Comparison of ENCODE assay signal across 8 mouse cellular contexts in the genomic region with DNA sequence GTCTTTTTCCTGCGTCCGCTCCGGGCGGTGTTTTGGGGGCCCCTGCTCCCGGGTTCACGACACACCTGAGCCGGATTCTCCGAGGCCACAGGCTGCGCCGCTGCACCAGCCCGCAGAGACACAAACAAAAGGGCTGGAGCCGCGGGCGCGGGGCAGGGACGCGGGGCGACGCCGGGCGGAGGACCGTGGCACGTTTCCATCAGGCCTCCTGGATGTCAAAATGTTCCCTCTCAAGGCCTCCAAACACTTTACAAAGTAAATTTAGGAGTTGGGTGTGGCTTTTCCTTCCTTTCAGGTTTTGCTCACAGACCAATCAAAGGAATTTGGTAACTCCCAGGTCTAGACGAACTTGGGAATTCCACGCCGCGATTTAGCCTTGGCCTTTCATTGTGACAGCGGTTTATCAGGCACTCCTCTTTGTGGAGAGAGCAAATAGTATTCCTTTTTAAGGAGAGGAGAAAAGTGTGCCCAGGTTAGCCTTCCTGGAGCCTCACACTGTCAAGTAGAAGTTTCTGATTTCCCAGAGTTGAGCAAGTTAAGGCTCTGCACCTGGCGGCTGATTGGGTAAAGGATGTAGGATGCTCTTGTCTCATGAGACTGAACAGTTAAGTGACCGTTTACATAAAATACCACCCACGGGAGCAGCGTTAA. TPM values are rescaled to one million over a fixed set of nuclear protein-coding genes. Genes with fewer than 3 reads are reported as not detected.
DNase-seq lines count a peak whose midpoint lies in the region; ATAC-seq lines count a peak whose summit lies in the region.

No protein-coding gene starts in this region.

- intact Hi-C loops in heart, postnatal 10 days (cut with DNase I), result loop anchor here (1.0 kb wide), 1 partner anchor 115 kb away; no protein-coding TSS in a partner anchor

- H3K9me3 ChIP-seq in limb, embryonic 13.5 days, result no peaks in the 10 kb centered on the region
- H3K9me3 ChIP-seq in midbrain, embryonic 16.5 days (replicated peaks; ENCODE audit: control insufficient read depth, low read length, poor library complexity, severe bottlenecking), result no peaks in the 10 kb centered on the region

- 2% methylated on average over 32 of the region's 32 CpGs for WGBS in limb, embryonic 13.5 days
- 2% methylated on average over 32 of the region's 32 CpGs for WGBS in midbrain, embryonic 16.5 days

- peak overlapping the region; percentile 78; the same call in 1 of the 2 replicates for H3K27ac ChIP-seq in limb, embryonic 13.5 days
- peak overlapping the region; percentile 88 for H3K27ac ChIP-seq in midbrain, embryonic 16.5 days (ENCODE audit: low read length)

- DNase-seq in heart, adult 18-20 months, result peak; percentile 60 to 72
- no peak for DNase-seq in heart, postnatal 10 days
- peak; percentile 63 to 72 for DNase-seq in adrenal gland, postnatal 36 days
- DNase-seq in gastrocnemius, postnatal 4 days (ENCODE audit: low spot score in 2 of 2), result peak; percentile 28 to 51
- no peak for DNase-seq in ovary, postnatal 14 days (ENCODE audit: low spot score)

- ATAC-seq in limb, embryonic 13.5 days (ENCODE audit: low FRiP score, low read depth), result 0 out of 2 replicates have a peak, but pooled peaks have one; percentile 15
- peak; percentile 37 for ATAC-seq in midbrain, embryonic 16.5 days
- ATAC-seq in megakaryocyte progenitor cell, adult 5-6 weeks (replicated peaks; ENCODE audit: poor library complexity), result no peak

- no peaks in the 10 kb centered on the region for H3K36me3 ChIP-seq in limb, embryonic 13.5 days
- H3K36me3 ChIP-seq in midbrain, embryonic 16.5 days (ENCODE audit: control insufficient read depth, insufficient read depth, low read length), result no peaks in the 10 kb centered on the region

- peak overlapping the region; percentile 95 for H3K9ac ChIP-seq in limb, embryonic 13.5 days
- peak overlapping the region; percentile 92 for H3K9ac ChIP-seq in midbrain, embryonic 16.5 days (ENCODE audit: low read depth, low read length)

- peak overlapping the region; percentile 85 for H3K4me3 ChIP-seq in limb, embryonic 13.5 days
- peak overlapping the region; percentile 86 for H3K4me3 ChIP-seq in midbrain, embryonic 16.5 days (ENCODE audit: low read depth, low read length)

- H3K27me3 ChIP-seq in limb, embryonic 13.5 days, result no peaks in the 10 kb centered on the region
- no peaks in the 10 kb centered on the region for H3K27me3 ChIP-seq in midbrain, embryonic 16.5 days (ENCODE audit: control insufficient read depth, insufficient read depth, low read depth, low read length)

- peaks cover 46% of the 10 kb centered on the region for H3K4me1 ChIP-seq in limb, embryonic 13.5 days
- peaks cover 22% of the 10 kb centered on the region for H3K4me1 ChIP-seq in midbrain, embryonic 16.5 days (ENCODE audit: control insufficient read depth, insufficient read depth, low read length)

- H3K4me2 ChIP-seq in limb, embryonic 13.5 days (replicated peaks), result peak overlapping the region; percentile 77
- peak overlapping the region; percentile 76 for H3K4me2 ChIP-seq in midbrain, embryonic 16.5 days (ENCODE audit: low read length)

RNA-seq across cellular contexts. Expression of a gene that starts 0.6 kb away (rescaled TPM):
- total RNA-seq in heart, adult 18-20 months (2021), result 10 to 100 TPM; 15.9 to 18.3 TPM
- 10 to 100 TPM; 42.8 to 43.7 TPM for total RNA-seq in heart, postnatal 10 days (2021)
- 10 to 100 TPM; 68.0 to 73.7 TPM for total RNA-seq in adrenal gland, postnatal 36 days (2021)
- total RNA-seq in gastrocnemius, postnatal 4 days (2021), result 10 to 100 TPM; 87.9 to 88.7 TPM
- 49.9 and 54.2 TPM in 2 replicates for polyA plus RNA-seq in limb, embryonic 13.5 days (2015; fragmentation: Nextera tagmentation; extraction: Ambion mirVana)
- polyA plus RNA-seq in midbrain, embryonic 16.5 days (2015; fragmentation: Nextera tagmentation; extraction: Ambion mirVana), result 24.6 and 28.2 TPM in 2 replicates
- total RNA-seq in megakaryocyte progenitor cell, adult 5-6 weeks (2015), result 23.0 and 26.2 TPM in 2 replicates
- total RNA-seq in megakaryocyte progenitor cell, adult 5-6 weeks (2017), result 22.7 and 25.4 TPM in 2 replicates

Comparison
In these comparisons a context has a peak if more than half of its experiments do, and no peak if none do; other contexts are left out.
1. DNase-seq: peak in heart, adult 18-20 months (2 of 2), adrenal gland, postnatal 36 days (2 of 2) and gastrocnemius, postnatal 4 days (2 of 2); none in heart, postnatal 10 days (0 of 2) and ovary, postnatal 14 days (single experiment).